Mouse (Mus musculus): ENCODE results near the gene Gm9747. TPM values are rescaled to one million over a fixed set of nuclear protein-coding genes. Genes with fewer than 3 reads are reported as not detected.

The Gm9747 gene
- polyA plus RNA-seq, 1 experiment = not detected

DNA sequence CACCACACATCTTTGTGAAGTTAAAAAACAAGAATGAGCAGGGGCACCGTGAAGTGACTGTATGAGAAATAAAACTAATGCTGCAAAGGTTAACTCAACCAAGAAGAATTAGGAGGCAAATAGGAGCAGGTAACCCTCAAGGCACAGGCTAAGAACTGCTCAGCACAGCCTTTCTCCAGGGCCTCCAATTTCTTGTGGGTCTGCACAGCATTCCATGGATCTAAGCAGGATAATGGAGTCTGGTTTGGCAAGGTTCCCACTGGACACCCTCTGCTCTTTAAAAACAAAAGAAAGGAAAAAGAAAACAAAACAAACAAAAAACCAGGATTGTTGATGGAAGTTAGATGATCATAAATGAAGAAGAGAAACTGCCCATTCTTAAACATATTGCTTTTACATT, 11.4 kb upstream of the Gm9747 start:
- Histone ChIP-seq H3K4me1 (ENCODE audit: control insufficient read depth, insufficient read depth, low read length) (peaks cover 7% of the 10 kb centered on the region), H3K27ac (ENCODE audit: insufficient read depth, low read depth, low read length) (no peak overlapping the region), H3K4me3 (ENCODE audit: insufficient read depth, low read depth, low read length) (no peak overlapping the region)
- TF ChIP-seq POLR2A (IDR thresholded peaks at IDR 0.05; ENCODE audit: insufficient read depth, low read depth, low read length) = no peak
- no peak for TF ChIP-seq CTCF (IDR thresholded peaks at IDR 0.05; ENCODE audit: insufficient read depth, low read depth, low read length)
- 71% methylated on average over 1 of the region's 1 CpGs for WGBS

DNA sequence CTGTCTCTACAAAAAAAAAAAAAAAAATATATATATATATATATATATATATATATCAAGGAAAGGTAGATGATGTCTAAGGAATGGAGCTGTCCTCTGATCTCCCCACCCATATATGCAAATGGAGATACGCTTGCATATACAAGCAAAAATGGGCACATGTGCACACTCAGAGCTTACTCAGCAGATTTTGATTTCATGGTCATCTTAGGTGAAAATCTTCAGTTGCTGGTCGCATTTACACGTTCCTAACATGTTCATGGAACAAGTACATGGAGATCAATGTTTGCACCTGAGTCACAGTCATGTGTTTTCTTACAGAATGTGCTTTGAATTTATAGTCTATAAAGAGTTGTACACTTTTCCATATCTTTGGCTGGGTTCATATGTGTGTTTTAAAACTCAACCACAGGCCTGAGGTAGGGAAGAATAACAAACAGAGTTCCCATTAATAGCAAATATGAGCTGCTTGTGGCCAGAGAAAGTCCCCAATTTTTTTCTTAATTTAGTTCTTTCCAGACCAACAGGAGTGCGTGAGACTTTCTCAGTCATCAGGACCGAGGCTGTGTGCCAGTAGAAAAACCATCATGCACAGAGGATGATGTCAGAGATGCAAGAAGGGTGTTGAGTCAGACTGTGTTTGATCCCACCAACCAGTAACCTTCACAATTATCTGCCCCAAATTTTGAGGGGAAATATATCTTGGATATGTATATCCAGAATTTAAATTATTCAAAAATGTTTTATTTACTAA, 9.7 kb upstream of the Gm9747 start:
- WGBS = 91% methylated on average over 5 of the region's 5 CpGs
- no peak for TF ChIP-seq CTCF (IDR thresholded peaks at IDR 0.05; ENCODE audit: insufficient read depth, low read depth, low read length)
- TF ChIP-seq POLR2A (IDR thresholded peaks at IDR 0.05; ENCODE audit: insufficient read depth, low read depth, low read length) = no peak
- peaks cover 7% of the 10 kb centered on the region for H3K4me1 ChIP-seq (ENCODE audit: control insufficient read depth, insufficient read depth, low read length)
- H3K27ac ChIP-seq (ENCODE audit: insufficient read depth, low read depth, low read length) = no peak overlapping the region
- no peak overlapping the region for H3K4me3 ChIP-seq (ENCODE audit: insufficient read depth, low read depth, low read length)

DNA sequence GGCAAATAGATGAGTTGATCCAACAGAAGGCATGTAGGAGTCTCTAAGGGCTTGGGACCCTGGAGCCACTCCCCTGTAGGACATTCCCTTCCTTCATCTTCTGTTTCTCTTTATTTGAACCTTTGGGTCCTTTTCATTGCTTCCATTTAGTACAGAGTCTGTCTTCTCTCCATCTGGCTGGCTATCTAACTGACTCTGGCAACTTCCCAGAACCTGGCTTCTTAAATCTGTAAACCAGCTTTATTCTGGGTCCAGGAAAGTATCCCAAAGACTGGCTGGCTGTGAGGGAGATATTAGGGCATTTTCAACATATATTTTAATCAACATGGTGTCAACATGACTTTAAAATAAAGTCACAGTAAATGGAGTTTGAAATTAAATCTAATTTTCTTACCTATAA, 4.1 kb upstream of the Gm9747 start:
- TF ChIP-seq POLR2A (IDR thresholded peaks at IDR 0.05; ENCODE audit: insufficient read depth, low read depth, low read length) (no peak), CTCF (IDR thresholded peaks at IDR 0.05; ENCODE audit: insufficient read depth, low read depth, low read length) (no peak)
- Histone ChIP-seq H3K4me3 (ENCODE audit: insufficient read depth, low read depth, low read length) (no peak overlapping the region), H3K27ac (ENCODE audit: insufficient read depth, low read depth, low read length) (no peak overlapping the region), H3K4me1 (ENCODE audit: control insufficient read depth, insufficient read depth, low read length) (no peaks in the 10 kb centered on the region)

DNA sequence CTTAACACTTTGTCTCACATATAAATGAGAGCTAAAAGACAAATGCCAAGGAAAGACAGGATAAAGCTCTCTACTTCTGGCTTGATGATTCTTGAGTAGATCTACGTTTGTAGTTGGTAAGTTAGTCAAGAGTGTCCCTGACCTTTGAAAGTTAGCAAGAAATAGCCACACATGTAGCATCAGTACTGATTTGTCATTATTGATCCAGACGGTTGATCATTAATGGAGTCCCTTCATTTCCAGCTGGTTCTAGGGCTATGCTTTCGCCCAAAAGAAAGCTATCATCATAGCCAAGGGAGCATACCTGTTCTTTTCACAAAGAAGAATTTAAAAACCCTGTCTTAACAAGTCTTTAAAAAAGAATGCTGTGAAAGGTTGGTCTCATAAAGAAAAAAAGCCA, 1.7 kb downstream of the Gm9747 start:
- WGBS = 96% methylated on average over 3 of the region's 3 CpGs
- Histone ChIP-seq H3K27ac (ENCODE audit: insufficient read depth, low read depth, low read length) (no peak overlapping the region), H3K4me1 (ENCODE audit: control insufficient read depth, insufficient read depth, low read length) (no peaks in the 10 kb centered on the region), H3K4me3 (ENCODE audit: insufficient read depth, low read depth, low read length) (no peak overlapping the region)
- TF ChIP-seq POLR2A (IDR thresholded peaks at IDR 0.05; ENCODE audit: insufficient read depth, low read depth, low read length) (no peak), CTCF (IDR thresholded peaks at IDR 0.05; ENCODE audit: insufficient read depth, low read depth, low read length) (no peak)

DNA sequence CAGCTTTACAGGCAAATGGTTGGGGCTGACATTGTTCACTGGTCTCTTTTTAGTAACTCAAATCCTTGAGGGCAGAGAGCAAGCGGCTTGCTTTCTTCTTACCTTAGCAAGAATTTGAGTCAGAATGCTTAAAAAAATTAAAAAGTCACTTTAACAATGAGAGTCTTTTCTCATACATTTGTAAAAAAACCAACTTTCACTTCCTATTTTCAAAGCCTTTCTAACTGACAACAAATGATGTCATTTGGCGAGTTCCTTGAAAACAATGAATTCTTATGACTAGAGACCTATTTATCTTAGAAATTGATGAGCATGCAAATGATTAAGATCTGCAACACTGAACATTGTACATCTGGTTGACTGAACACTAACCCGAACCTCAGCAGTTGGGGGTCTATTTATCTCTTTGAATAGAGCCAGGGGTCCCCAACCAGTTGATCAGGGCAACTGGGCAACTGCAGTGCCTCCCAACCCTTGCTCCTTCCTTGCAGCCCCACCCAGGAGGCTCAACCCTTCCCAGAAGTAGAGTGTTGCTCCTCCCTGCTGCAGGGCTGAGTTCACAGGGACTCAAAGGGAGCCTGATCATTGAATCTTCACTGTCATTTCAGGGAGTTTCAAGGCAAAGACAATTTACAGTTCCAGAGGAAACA, 2.7 kb downstream of the Gm9747 start:
- H3K4me3 ChIP-seq (ENCODE audit: insufficient read depth, low read depth, low read length) = no peak overlapping the region
- 81% methylated on average over 3 of the region's 3 CpGs for WGBS
- H3K4me1 ChIP-seq (ENCODE audit: control insufficient read depth, insufficient read depth, low read length) = no peaks in the 10 kb centered on the region
- TF ChIP-seq CTCF (IDR thresholded peaks at IDR 0.05; ENCODE audit: insufficient read depth, low read depth, low read length) = no peak
- TF ChIP-seq POLR2A (IDR thresholded peaks at IDR 0.05; ENCODE audit: insufficient read depth, low read depth, low read length) = no peak
- H3K27ac ChIP-seq (ENCODE audit: insufficient read depth, low read depth, low read length) = no peak overlapping the region

DNA sequence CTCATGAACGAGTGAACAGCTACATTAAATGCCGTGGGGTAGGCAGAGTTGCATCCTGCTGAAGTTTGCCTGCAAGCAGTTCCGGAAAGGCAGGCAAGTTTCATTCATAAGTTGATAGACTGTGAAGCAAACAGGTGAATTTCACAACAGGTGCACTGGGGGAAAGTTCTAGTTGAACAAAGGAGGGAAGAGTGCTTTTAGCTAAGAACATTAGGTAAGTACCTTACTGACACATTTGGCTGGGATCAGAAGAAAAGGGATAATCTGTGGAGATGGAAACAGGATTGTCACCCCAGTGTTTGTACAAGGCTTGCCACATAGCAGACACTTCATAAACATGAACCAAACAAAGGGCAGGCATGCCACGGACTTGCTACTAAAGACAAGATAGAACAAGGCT, 5.3 kb downstream of the Gm9747 start:
- H3K4me1 ChIP-seq (ENCODE audit: control insufficient read depth, insufficient read depth, low read length) = peaks cover 1% of the 10 kb centered on the region; the same call in 1 of the 2 replicates
- H3K4me3 ChIP-seq (ENCODE audit: insufficient read depth, low read depth, low read length) = no peak overlapping the region
- TF ChIP-seq POLR2A (IDR thresholded peaks at IDR 0.05; ENCODE audit: insufficient read depth, low read depth, low read length) = no peak
- TF ChIP-seq CTCF (IDR thresholded peaks at IDR 0.05; ENCODE audit: insufficient read depth, low read depth, low read length) = no peak
- WGBS = 59% methylated on average over 4 of the region's 4 CpGs
- no peak overlapping the region for H3K27ac ChIP-seq (ENCODE audit: insufficient read depth, low read depth, low read length)

DNA sequence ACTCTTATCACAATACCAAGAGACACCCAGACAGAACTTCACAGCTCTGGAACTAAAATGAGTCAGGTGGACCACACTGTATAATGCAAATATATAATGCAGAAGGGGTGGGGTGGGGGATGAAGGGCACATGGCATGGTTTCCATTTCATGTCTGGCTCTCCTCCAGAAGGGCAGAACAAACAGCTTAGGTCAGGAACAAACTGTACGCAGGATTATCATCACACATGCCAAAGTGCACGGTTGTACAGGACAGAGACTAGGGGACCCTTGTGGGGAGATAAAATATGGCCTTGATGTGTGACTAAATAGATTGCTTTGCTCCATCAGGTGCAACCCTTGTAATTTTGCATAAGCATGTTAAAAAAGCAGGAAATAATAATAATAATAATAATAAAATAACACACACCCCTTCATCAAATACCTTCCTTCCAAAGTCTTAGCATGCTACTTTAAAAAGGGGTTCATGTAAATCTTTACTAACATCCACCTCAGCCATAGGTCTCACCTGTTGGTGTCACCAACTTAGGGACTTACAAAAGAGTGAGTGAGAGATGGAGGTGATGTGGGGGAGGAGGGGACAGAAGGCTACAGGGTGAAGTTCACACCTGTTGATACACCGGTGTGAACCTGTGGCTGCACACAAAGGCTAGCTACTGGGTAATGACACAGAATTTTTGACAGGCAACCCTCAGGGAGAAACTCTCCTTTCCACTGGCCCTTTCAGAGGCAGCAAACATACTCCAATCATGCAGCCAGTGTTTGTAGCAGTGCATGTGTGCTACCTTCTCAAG, 6.7 kb downstream of the Gm9747 start:
- TF ChIP-seq POLR2A (IDR thresholded peaks at IDR 0.05; ENCODE audit: insufficient read depth, low read depth, low read length) (no peak), CTCF (IDR thresholded peaks at IDR 0.05; ENCODE audit: insufficient read depth, low read depth, low read length) (no peak)
- no peak overlapping the region for H3K4me3 ChIP-seq (ENCODE audit: insufficient read depth, low read depth, low read length)
- H3K27ac ChIP-seq (ENCODE audit: insufficient read depth, low read depth, low read length) = no peak overlapping the region
- peaks cover 5% of the 10 kb centered on the region; the same call in 1 of the 2 replicates for H3K4me1 ChIP-seq (ENCODE audit: control insufficient read depth, insufficient read depth, low read length)
- 78% methylated on average over 3 of the region's 3 CpGs for WGBS

DNA sequence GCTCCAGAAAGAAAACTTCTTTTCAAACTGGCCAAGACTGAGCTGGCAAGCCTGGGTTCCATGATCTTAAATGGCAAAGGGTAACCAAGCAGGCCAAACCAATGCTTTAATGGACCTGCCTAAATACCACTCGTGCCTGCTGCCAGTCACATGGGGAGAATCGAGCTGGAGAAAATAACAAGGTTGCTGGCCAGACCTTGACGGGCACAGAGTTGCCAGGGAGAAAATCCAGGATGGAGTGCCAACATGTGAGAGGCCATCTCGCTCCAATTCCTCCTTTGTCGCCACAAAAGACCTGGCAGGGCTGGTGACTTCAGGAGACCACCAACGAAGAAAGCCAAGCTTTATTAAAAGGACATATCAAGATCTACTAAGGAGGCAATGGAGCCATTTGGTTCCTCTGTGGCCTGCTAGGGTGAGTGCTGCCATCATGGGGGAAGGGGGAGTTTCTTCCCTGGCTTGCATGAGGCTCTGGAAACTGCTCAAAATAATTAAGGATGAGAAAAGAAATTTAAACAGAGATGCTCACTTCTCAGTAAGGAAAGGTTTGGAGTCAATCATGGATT, 10.4 kb downstream of the Gm9747 start:
- TF ChIP-seq CTCF (IDR thresholded peaks at IDR 0.05; ENCODE audit: insufficient read depth, low read depth, low read length) = no peak
- TF ChIP-seq POLR2A (IDR thresholded peaks at IDR 0.05; ENCODE audit: insufficient read depth, low read depth, low read length) = no peak
- Histone ChIP-seq H3K4me1 (ENCODE audit: control insufficient read depth, insufficient read depth, low read length) (peaks cover 8% of the 10 kb centered on the region; the same call in 1 of the 2 replicates), H3K4me3 (ENCODE audit: insufficient read depth, low read depth, low read length) (no peak overlapping the region), H3K27ac (ENCODE audit: insufficient read depth, low read depth, low read length) (no peak overlapping the region)
- 43% methylated on average over 6 of the region's 6 CpGs for WGBS
